Mouse (Mus musculus): Measurements from ENCODE around the gene Prdm16. TPM values are rescaled to one million over a fixed set of nuclear protein-coding genes. Genes with fewer than 3 reads are reported as not detected.

Gene Prdm16
- total RNA-seq, 2 experiments from 2014 or later, result 1.4 TPM; not detected in 1

DNA sequence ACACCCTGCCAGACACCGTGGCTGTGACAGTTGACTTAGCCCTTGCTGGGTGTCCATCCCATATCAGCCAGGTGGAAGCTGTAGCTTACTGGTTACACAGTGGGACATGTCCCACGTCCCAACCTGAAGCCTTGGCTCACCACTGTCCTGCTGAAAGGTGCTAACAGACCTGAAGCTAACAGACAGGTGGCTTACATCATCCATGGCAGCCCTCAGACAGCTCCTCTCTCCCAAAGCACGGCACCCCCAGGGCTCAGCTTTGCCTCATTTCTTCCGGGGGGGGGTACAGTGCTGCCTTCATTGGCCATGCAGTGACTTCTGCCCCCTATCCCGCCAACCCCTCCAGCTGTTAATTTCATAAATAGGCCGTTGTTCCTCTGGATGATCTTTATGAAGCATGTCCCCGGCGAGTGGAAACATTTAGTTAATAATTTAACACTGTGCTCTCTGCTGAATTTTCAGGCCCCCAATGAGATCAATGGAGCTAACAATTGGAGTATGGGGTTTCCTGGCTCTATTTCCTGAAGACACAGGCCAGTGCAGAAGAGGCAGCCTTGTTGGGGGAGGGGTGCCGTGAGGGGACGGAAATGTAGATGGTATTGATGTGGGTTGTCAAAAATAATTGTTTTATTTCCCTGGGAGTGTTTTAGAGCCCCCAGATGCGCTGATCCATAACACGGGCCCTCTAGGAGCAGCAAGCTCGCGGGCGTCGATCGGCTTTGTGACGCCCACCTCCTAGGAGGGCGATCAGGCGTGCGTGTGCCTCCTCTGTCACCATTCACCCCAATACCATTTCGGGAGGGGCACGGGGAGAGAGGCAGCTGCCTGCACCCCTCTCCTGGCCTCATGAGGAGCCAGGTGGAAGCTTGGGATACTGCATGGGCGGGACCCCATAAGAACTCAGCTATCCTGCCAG, 236.2 kb downstream of the Prdm16 start:
- no peak for ATAC-seq (replicated peaks; ENCODE audit: low FRiP score, poor library complexity, severe bottlenecking)

GRCm38 (mm10) chr4:154399634-154400033, 237.0 kb downstream of the Prdm16 start:
- no peak for ATAC-seq (replicated peaks; ENCODE audit: low FRiP score, poor library complexity, severe bottlenecking)

DNA sequence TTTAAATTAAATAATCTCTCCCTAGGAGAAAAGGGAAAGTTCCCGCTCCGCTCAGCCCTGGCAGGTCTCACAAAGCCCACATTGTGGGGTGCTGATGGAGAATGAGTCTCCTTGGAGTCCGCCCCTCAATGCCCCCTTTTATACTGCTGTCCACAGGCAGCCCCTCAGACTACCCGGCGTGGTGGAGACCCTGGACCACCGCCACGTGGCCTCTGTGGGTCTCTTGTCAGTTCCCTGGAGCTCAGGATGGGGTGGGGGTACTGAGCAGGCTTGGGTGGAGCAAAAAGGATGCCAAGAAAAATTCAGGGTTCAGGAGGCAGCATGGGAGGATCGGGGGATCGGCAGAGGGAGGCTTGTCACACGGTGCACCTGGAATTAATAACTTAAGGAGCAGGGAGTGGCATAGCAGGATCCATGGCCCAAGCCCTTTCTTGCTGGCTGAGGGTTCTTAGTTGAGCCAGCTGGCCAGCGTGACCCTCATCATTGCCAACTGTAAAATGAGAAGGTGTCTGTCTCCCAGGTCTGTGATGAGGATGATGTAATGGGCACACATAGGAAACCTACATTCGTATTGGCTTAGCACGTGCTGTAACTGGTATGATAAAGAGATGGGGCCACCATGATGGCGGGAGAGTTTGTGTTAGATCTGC, 239.9 kb downstream of the Prdm16 start:
- no peak for ATAC-seq (replicated peaks; ENCODE audit: low FRiP score, poor library complexity, severe bottlenecking)

- ATAC-seq (replicated peaks; ENCODE audit: low FRiP score, poor library complexity, severe bottlenecking), result no peak
Observed at GRCm38 (mm10) chr4:154394123-154394722, 242.4 kb downstream of the Prdm16 start.

- ATAC-seq (replicated peaks; ENCODE audit: low FRiP score, poor library complexity, severe bottlenecking), result no peak
Observed at GRCm38 (mm10) chr4:154393196-154394122, 243.2 kb downstream of the Prdm16 start.

GRCm38 (mm10) chr4:154392641-154393040, 244.0 kb downstream of the Prdm16 start:
- ATAC-seq (replicated peaks; ENCODE audit: low FRiP score, poor library complexity, severe bottlenecking), result no peak

DNA sequence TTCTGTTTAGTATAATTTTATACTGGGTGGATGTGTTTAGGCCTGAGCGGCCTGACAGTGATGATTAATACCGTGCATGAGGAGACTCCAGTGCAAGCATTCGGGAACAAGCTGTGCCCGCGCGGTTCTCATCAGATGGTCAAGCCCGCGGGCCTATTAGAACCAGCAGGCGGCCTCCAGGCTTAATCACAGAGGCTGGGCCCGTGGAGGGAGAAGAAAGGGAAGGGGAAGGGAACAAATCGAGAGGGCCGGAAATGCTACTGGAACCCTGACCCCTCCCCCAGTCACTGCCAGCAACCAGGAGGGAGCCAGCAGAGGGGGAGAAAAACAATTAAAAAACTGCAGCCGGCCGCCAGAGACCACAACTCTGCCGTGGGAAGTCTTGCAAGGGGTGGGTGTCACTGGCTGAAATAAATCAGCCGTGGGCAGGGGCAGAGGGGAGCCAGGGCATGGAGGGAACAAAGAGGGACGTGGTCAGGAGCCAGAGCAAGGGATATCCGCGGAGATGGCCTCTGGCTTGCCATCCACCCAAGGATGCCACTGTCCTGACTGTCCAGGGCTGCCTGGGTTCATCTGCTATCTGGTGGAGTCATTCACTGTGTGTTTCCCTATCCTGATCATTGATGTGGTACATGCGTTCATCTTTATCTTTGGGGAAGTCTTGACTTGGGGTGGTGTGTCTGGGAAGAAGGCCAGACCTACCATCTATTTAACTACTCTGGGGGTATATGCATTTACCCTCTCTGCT, 246.2 kb downstream of the Prdm16 start:
- ATAC-seq (replicated peaks; ENCODE audit: low FRiP score, poor library complexity, severe bottlenecking), result no peak

DNA sequence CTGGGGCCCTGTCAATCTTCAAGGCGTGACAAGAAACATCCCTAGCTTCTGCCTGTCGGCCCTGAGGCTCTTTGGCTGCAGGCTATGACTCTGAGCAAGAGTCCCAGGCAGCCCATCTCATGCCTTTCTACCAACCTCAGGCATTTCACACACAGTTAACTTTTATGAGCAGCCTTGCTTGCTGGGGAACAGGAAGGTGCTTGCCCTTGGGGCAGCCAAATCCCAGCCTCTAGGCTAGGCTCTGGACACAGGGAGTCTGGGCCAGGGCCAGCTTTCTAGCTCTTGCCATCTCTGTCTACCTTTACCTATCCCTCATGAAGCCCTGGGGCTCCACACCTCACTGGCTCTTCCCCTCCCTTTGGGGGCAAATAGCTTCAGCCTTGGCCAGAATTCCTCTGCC, 247.0 kb downstream of the Prdm16 start:
- no peak for ATAC-seq (replicated peaks; ENCODE audit: low FRiP score, poor library complexity, severe bottlenecking)

DNA sequence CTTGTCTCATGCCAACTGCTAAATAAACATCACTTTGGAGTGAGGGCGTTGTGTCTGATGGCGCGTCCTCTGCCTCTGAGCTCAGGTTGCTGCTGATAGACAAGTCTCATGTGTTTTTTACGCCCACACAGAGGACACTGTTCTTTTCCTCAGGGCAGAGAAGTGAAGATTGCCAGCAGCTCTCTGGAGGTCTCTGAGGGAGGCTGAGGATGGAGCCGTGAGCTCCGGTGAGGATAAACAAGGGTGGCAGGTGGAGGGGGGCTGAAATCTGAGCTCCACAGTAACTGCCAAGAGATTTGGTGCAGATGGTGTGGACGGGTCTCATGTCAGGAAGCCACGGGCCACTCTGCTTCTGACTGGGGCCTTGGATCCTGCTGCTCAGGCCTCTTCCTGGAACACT, 249.9 kb downstream of the Prdm16 start:
- ATAC-seq (replicated peaks; ENCODE audit: low FRiP score, poor library complexity, severe bottlenecking), result no peak

GRCm38 (mm10) chr4:154385918-154386317, 250.8 kb downstream of the Prdm16 start:
- no peak for ATAC-seq (replicated peaks; ENCODE audit: low FRiP score, poor library complexity, severe bottlenecking)

DNA sequence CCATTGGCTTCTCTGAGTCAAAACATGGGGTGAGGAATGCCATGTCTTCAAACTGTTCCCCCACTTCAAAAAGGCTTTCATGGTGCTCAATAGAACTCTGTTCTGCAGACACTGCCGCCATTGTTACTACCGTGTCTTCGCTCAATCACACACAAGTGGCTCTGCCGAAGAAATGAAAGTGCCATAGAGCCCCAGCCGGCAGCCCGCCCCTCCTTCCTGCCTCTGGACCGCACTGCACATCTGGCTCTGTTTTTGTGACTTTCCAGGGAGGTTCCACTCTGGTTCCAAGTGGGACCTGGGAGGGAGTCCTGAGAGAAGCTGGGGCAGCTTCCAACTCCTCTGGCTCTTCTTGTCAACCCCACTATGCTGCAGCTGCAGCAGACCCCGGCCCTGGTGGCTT, 251.5 kb downstream of the Prdm16 start:
- ATAC-seq (replicated peaks; ENCODE audit: low FRiP score, poor library complexity, severe bottlenecking), result no peak

DNA sequence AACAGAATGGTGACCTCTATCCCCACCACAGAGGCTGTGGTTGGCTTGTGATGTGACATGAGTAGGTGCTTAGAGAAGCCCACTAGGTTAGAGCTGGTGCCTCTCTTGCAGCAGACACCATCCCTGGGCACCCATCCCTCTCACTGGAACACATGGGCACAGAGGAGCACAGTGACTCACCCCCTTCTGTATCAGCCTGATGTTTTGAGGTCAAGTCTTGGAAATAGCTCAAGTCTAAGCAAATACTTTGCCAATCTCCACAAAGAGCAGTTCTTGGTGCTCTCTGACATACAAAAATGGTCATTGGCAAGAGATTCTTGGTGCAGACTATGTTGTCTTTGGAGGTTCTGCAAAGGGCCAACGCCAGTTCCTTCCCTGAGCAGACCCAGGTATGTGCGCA, 257.8 kb downstream of the Prdm16 start:
- ATAC-seq (replicated peaks; ENCODE audit: low FRiP score, poor library complexity, severe bottlenecking), result no peak

DNA sequence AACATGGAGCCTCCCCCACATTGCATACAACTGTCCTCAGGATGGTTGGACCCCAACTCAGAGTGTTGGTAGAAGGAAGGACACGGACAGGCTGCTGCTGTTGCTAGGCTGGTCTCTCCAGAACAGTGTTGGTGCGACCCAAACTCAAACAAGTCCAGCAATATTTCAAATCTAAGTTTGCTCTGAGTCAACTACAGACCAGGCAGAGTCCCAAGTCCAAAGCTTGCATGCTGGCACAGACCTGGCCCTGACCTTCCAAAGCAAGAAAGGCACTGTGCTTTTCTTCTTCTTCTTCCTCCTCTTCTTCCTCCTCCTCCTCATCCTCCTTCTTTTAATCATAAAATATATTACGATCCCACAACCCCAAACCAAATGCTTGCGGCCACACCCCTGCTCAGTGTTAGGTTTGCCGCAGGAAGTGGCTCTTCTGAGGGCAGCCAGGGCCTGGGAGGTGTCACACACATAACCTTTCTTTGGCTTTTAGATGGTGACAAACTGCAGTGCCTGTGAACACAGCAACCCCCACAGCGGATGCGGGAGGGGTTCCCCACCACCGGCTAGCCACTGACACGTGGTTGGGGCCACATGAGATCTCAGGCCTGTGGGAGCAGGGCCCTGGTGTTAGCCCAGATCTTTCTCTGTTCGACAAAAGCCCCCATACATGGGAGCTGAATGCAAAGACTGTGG, 260.6 kb downstream of the Prdm16 start:
- ATAC-seq (replicated peaks; ENCODE audit: low FRiP score, poor library complexity, severe bottlenecking), result no peak

- no peak for ATAC-seq (replicated peaks; ENCODE audit: low FRiP score, poor library complexity, severe bottlenecking)
Observed at GRCm38 (mm10) chr4:154371542-154372247, 265.0 kb downstream of the Prdm16 start.

- no peak for ATAC-seq (replicated peaks; ENCODE audit: low FRiP score, poor library complexity, severe bottlenecking)
Observed at GRCm38 (mm10) chr4:154370841-154371240, 265.8 kb downstream of the Prdm16 start.

GRCm38 (mm10) chr4:154369089-154369488, 267.6 kb downstream of the Prdm16 start:
- no peak for ATAC-seq (replicated peaks; ENCODE audit: low FRiP score, poor library complexity, severe bottlenecking)

- ATAC-seq (replicated peaks; ENCODE audit: low FRiP score, poor library complexity, severe bottlenecking), result no peak
Observed at GRCm38 (mm10) chr4:154366836-154367235, 269.8 kb downstream of the Prdm16 start.

DNA sequence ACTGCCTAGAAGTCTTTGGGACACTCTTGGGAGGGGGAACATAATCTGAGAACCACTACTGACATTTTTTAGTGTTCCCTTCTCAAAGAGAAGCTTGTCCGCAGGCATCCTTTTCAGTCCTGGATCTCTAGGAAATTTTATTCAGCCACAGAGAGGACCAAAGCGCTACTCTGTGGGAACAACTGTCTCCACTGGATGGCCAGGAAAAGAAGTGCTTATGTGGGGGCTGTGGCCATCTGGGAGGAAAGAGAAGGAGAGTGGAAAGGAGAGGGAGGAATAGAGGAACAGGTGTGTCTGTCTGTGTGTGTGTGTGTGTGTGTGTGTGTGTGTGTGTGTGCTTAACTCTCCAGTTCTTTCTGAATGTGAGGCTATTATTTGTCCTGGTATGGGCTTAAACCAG, 271.9 kb downstream of the Prdm16 start:
- no peak for ATAC-seq (replicated peaks; ENCODE audit: low FRiP score, poor library complexity, severe bottlenecking)
